Mouse (Mus musculus) forebrain, embryonic 15.5 days (tissue): ENCODE data around the gene Creg1. TPM values are rescaled to one million over a fixed set of nuclear protein-coding genes. Genes with fewer than 3 reads are reported as not detected.
A peak's percentile ranks its signal among the peaks of the same experiment; 100 is the strongest.

ENCODE experiments used
- ATAC-seq: fragments of 200-750 bp; cut with Nextera tagmentation; replicated peaks from 2 replicates; pipeline ENCODE4 v1.8.0; 2017; ENCODE audit warnings: mild to moderate bottlenecking, moderate TSS enrichment, moderate library complexity
- H3K27ac ChIP-seq: fragments of 300-500 bp; sonication (generic); replicated peaks from 2 replicates; pipeline ENCODE4 v1.5.1; 2015; ENCODE audit warnings: mild to moderate bottlenecking, inconsistent platforms
- H3K27me3 ChIP-seq: fragments of 300-500 bp; sonication (generic); 2 replicates; pipeline ENCODE4 v1.6.1; 2015; ENCODE audit warnings: inconsistent platforms
- H3K36me3 ChIP-seq: fragments of 300-500 bp; sonication (generic); 2 replicates; pipeline ENCODE4 v1.6.1; 2015; ENCODE audit warnings: mild to moderate bottlenecking, inconsistent platforms
- H3K4me1 ChIP-seq: fragments of 300-500 bp; sonication (generic); 2 replicates; pipeline ENCODE4 v1.6.1; 2015; ENCODE audit warnings: inconsistent platforms
- H3K4me2 ChIP-seq: fragments of 300-500 bp; sonication (generic); replicated peaks from 2 replicates; pipeline ENCODE4 v1.6.1; 2015; ENCODE audit warnings: mild to moderate bottlenecking, inconsistent platforms
- H3K4me3 ChIP-seq: fragments of 300-500 bp; sonication (generic); 2 replicates; pipeline ENCODE4 v1.5.1; 2015; ENCODE audit warnings: mild to moderate bottlenecking, inconsistent platforms
- H3K9ac ChIP-seq: fragments of 300-500 bp; sonication (generic); replicated peaks from 2 replicates; pipeline ENCODE4 v1.6.1; 2015; ENCODE audit warnings: mild to moderate bottlenecking, inconsistent platforms
- H3K9me3 ChIP-seq: fragments of 300-500 bp; sonication (generic); 2 replicates; pipeline ENCODE4 v1.6.1; 2016; ENCODE audit warnings: inconsistent platforms
- WGBS: fragments of 180-500 bp; shearing (Covaris S2); methylation state at CpG from one replicate; pipeline ENCODE4 v1.1.7; 2015; ENCODE audit warnings: mixed read lengths; 5-methylcytosine and 5-hydroxymethylcytosine counted together
- polyA plus RNA-seq: library from polyadenylated mRNA; unstranded; fragments of >200 nt; fragmentation: Nextera tagmentation; extraction: Ambion mirVana; gene quantifications from 2 replicates; pipeline ENCODE4 v1.2.1, GENCODE M21; 2015

The Creg1 gene
- polyA plus RNA-seq, 1 experiment from 2014 or later: 18.3 TPM

- no peak overlapping the region for H3K9ac ChIP-seq
- no peak for ATAC-seq
- H3K9me3 ChIP-seq: no peaks in the 10 kb centered on the region
- H3K4me2 ChIP-seq: no peak overlapping the region
- H3K27me3 ChIP-seq: no peaks in the 10 kb centered on the region
- no peak overlapping the region for H3K4me3 ChIP-seq
- H3K4me1 ChIP-seq: no peaks in the 10 kb centered on the region
- 86% methylated on average over 6 of the region's 6 CpGs for WGBS
- H3K27ac ChIP-seq: no peak overlapping the region
- no peaks in the 10 kb centered on the region for H3K36me3 ChIP-seq
Measured at GRCm38 (mm10) chr1:165731553-165731952, 32.0 kb upstream of the Creg1 start.

- no peaks in the 10 kb centered on the region for H3K4me1 ChIP-seq
- no peak overlapping the region for H3K4me3 ChIP-seq
- H3K9ac ChIP-seq: no peak overlapping the region
- no peaks in the 10 kb centered on the region for H3K9me3 ChIP-seq
- ATAC-seq: no peak
- H3K27ac ChIP-seq: no peak overlapping the region
- H3K27me3 ChIP-seq: no peaks in the 10 kb centered on the region
- 87% methylated on average over 2 of the region's 2 CpGs for WGBS
- no peak overlapping the region for H3K4me2 ChIP-seq
- no peaks in the 10 kb centered on the region for H3K36me3 ChIP-seq
Measured at GRCm38 (mm10) chr1:165734840-165735239, 28.7 kb upstream of the Creg1 start.

DNA sequence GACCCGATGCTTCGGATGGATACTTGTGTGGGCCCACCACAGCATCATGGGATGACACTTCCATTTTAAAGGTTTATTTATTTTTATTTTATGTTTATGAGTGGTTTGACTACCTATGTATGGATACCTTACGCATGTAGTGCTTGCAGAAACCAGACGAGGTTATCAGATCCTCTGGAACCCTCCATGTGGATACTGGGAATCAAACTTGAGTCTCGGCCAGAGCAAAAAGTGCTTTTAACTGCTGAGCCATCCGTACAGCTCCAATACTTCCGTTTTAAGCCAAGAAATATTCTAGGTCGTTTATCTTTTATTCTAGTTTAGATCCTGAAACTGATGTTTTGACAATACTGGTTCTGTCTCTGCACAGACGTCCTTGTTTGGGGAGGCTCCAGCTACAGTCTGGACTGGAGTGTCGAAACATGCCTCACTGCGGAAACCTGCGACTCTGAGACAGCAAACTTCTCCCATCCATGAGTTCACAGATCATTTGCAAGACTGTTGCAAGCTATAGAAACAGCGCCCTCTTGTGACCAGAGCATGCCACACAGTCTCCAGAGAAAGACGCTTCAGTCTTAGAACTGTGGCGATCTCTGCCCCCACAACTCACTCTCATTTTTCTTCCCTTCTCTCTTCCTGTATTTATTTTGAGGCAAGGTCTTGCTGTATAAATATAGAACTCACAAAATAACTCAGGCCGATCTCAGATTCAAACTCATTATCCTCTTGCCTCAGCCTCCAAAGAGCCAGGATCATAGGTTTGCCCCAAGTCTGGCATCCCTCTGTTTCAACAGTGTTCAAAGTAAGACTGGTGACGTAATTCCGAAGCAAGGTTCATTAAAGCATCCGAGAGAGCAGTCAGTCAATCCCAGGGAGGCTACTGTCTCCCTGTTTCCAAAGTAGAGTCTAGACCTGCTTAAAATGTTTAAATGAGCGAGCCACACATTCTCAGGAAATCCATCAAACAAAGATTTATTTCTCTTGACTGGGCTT lies 27.4 kb upstream of the Creg1 start:
- peak; percentile 75 for ATAC-seq
- 33% methylated on average over 20 of the region's 20 CpGs for WGBS
- Histone ChIP-seq H3K9ac (no peak overlapping the region), H3K9me3 (no peaks in the 10 kb centered on the region), H3K4me1 (no peaks in the 10 kb centered on the region), H3K27me3 (no peaks in the 10 kb centered on the region), H3K4me3 (no peak overlapping the region), H3K36me3 (no peaks in the 10 kb centered on the region), H3K27ac (no peak overlapping the region), H3K4me2 (0 out of 2 replicates have a peak overlapping the region, but pooled peaks have one; percentile 4)

DNA sequence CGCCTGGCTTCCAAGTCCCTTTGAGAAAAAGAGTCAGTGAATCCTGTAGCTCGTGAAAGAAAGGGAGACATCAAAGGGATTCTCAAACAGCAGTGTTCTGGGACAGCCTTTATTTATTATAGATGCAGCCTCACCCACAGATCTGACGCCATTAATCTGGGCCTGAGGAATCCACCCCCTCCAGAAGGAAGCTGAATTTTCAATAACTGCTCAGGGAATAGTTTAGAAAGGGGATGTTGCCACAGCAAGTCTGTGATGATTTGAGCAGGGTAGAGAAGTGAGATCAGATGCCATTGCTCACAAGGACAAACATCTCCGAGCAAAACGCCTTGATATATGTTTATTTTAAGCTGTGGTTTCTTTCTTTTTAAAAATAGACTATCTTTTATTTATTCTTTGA lies 26.1 kb upstream of the Creg1 start:
- Histone ChIP-seq H3K27ac (no peak overlapping the region), H3K9ac (no peak overlapping the region), H3K36me3 (no peaks in the 10 kb centered on the region), H3K4me2 (no peak overlapping the region), H3K9me3 (no peaks in the 10 kb centered on the region), H3K27me3 (no peaks in the 10 kb centered on the region), H3K4me1 (no peaks in the 10 kb centered on the region), H3K4me3 (no peak overlapping the region)
- WGBS: 45% methylated on average over 5 of the region's 5 CpGs
- ATAC-seq: no peak

DNA sequence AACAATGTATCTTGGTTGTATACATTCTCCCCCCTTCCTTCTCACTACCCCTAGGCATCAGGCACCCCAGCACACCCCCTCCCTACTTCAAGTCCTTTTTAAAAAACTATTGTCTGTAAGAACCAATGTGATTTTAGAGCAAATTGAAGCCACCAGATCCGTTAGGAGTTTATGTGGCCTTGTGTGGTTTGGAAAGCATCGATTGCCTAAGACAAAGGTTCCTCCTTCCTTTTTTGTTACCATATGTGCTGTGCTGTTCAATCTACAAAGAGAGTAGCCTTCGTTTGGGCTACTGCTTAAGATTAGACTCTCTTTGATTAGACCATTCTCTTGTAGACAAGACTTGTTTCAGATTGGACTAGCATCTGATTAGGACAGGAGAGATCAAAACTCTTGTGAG lies 25.7 kb upstream of the Creg1 start:
- 34% methylated on average over 3 of the region's 3 CpGs for WGBS
- Histone ChIP-seq H3K36me3 (no peaks in the 10 kb centered on the region), H3K27me3 (no peaks in the 10 kb centered on the region), H3K9me3 (no peaks in the 10 kb centered on the region), H3K27ac (no peak overlapping the region), H3K4me2 (no peak overlapping the region), H3K4me1 (no peaks in the 10 kb centered on the region), H3K9ac (no peak overlapping the region), H3K4me3 (no peak overlapping the region)
- no peak for ATAC-seq

DNA sequence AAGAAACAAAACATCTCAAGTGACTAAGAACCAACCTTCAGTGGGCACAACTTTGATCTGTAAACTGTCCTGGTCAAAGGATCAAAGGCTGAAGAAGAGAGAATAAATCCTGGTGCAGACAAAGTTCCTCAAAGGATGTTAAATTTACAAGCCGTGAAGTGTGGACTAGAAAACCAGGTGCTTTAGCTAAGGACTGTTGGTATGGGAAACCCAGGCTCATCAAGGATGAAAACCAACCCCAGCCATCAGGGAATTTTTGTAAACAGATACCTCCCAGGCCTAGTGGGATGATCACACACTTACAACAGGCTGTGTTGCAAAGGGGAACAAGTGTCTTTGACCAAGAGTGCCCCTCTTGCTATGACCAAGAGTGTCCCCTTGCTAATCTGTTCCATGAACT lies 24.6 kb upstream of the Creg1 start:
- ATAC-seq: no peak
- Histone ChIP-seq H3K9ac (no peak overlapping the region), H3K27ac (no peak overlapping the region), H3K4me1 (no peaks in the 10 kb centered on the region), H3K36me3 (no peaks in the 10 kb centered on the region), H3K27me3 (no peaks in the 10 kb centered on the region), H3K4me2 (no peak overlapping the region), H3K4me3 (no peak overlapping the region), H3K9me3 (no peaks in the 10 kb centered on the region)
- WGBS: 90% methylated on average over 1 of the region's 1 CpGs

GRCm38 (mm10) chr1:165741989-165742388 lies 21.6 kb upstream of the Creg1 start:
- Histone ChIP-seq H3K9me3 (no peaks in the 10 kb centered on the region), H3K27ac (no peak overlapping the region), H3K4me1 (no peaks in the 10 kb centered on the region), H3K36me3 (no peaks in the 10 kb centered on the region), H3K4me2 (no peak overlapping the region), H3K4me3 (no peak overlapping the region), H3K27me3 (no peaks in the 10 kb centered on the region), H3K9ac (no peak overlapping the region)
- WGBS: 89% methylated on average over 8 of the region's 8 CpGs
- ATAC-seq: no peak

GRCm38 (mm10) chr1:165748053-165748452 lies 15.5 kb upstream of the Creg1 start:
- Histone ChIP-seq H3K9ac (no peak overlapping the region), H3K27ac (no peak overlapping the region), H3K36me3 (no peaks in the 10 kb centered on the region), H3K9me3 (no peaks in the 10 kb centered on the region), H3K4me2 (no peak overlapping the region), H3K4me3 (no peak overlapping the region), H3K27me3 (no peaks in the 10 kb centered on the region), H3K4me1 (no peaks in the 10 kb centered on the region)
- ATAC-seq: no peak
- 61% methylated on average over 11 of the region's 11 CpGs for WGBS

- H3K27me3 ChIP-seq: no peaks in the 10 kb centered on the region
Measured at GRCm38 (mm10) chr1:165751142-165751541, 12.4 kb upstream of the Creg1 start.

DNA sequence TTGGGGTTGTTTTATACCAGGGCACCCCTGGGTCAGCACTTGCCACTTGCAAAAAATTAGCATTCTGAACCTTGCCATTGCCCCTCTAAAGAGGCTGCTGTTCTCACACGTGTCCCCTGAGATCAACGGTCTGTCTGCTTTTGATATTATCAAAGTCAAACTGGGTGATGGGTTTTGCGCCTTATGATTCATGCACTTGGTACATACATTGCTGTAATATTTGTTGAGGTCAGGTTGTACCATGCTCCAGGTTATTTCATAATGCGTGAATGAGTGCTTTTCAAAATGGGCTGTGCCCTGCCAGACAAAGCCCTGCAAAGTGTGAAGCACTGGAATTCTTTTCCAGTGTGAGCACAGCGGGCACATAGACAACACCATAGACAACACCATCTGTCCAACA lies 11.7 kb upstream of the Creg1 start:
- no peak for ATAC-seq
- no peaks in the 10 kb centered on the region for H3K9me3 ChIP-seq
- H3K4me3 ChIP-seq: no peak overlapping the region
- 86% methylated on average over 5 of the region's 5 CpGs for WGBS
- no peaks in the 10 kb centered on the region for H3K27me3 ChIP-seq
- no peak overlapping the region for H3K9ac ChIP-seq
- H3K27ac ChIP-seq: no peak overlapping the region
- H3K36me3 ChIP-seq: no peaks in the 10 kb centered on the region
- no peaks in the 10 kb centered on the region for H3K4me1 ChIP-seq
- H3K4me2 ChIP-seq: no peak overlapping the region

More at GRCm38 (mm10) chr1:165751142-165751541, 12.4 kb upstream of the Creg1 start:
- Histone ChIP-seq H3K9me3 (no peaks in the 10 kb centered on the region), H3K36me3 (no peaks in the 10 kb centered on the region), H3K4me1 (no peaks in the 10 kb centered on the region), H3K27ac (no peak overlapping the region), H3K4me3 (no peak overlapping the region), H3K9ac (no peak overlapping the region), H3K4me2 (no peak overlapping the region)
- ATAC-seq: no peak

- Histone ChIP-seq H3K9me3 (no peaks in the 10 kb centered on the region), H3K27me3 (no peaks in the 10 kb centered on the region), H3K36me3 (no peaks in the 10 kb centered on the region), H3K27ac (no peak overlapping the region), H3K4me3 (no peak overlapping the region), H3K4me1 (no peaks in the 10 kb centered on the region), H3K4me2 (no peak overlapping the region), H3K9ac (no peak overlapping the region)
- ATAC-seq: no peak
- 82% methylated on average over 6 of the region's 6 CpGs for WGBS
Measured at GRCm38 (mm10) chr1:165754205-165754604, 9.3 kb upstream of the Creg1 start.

- Histone ChIP-seq H3K9me3 (no peaks in the 10 kb centered on the region), H3K9ac (no peak overlapping the region), H3K27ac (no peak overlapping the region), H3K27me3 (no peaks in the 10 kb centered on the region), H3K4me3 (no peak overlapping the region), H3K4me2 (no peak overlapping the region), H3K36me3 (no peaks in the 10 kb centered on the region), H3K4me1 (no peaks in the 10 kb centered on the region)
- 74% methylated on average over 4 of the region's 4 CpGs for WGBS
- ATAC-seq: no peak
Measured at GRCm38 (mm10) chr1:165755194-165755593, 8.4 kb upstream of the Creg1 start.
